Comparison of ENCODE assay signal across 26 mouse cellular contexts in genomic region chr5:112776781-112777405, GRCm38 (mm10).
A peak's percentile ranks its signal among the peaks of the same experiment; 100 is the strongest.
DNase-seq lines count a peak whose midpoint lies in the region; ATAC-seq and TF ChIP-seq lines count a peak whose summit lies in the region.
"Had no signal": no experiment of that assay in that cellular context is flagged by ENCODE, and none has a peak within 500 bp of the region (broad histone marks: within the 10 kb centered on the region; RNA-seq: fewer than 3 reads in every experiment).

No protein-coding gene starts in this region.

- ATAC-seq in midbrain, embryonic 13.5 days, result no peak
- no peak for ATAC-seq in midbrain, postnatal 0 days (ENCODE audit: low FRiP score)
- no peak for ATAC-seq in midbrain, embryonic 16.5 days
- ATAC-seq in megakaryocyte progenitor cell, adult 5-6 weeks (replicated peaks; ENCODE audit: poor library complexity), result no peak
- ATAC-seq: CD4-positive, CD25-positive, alpha-beta regulatory T cell, adult 4 months; forebrain, embryonic 16.5 days had no signal

- H3K36me3 ChIP-seq in midbrain, embryonic 13.5 days, result no peaks in the 10 kb centered on the region
- no peaks in the 10 kb centered on the region for H3K36me3 ChIP-seq in midbrain, postnatal 0 days (ENCODE audit: insufficient read depth, low read length)
- H3K36me3 ChIP-seq in midbrain, embryonic 16.5 days (ENCODE audit: control insufficient read depth, insufficient read depth, low read length), result no peaks in the 10 kb centered on the region
- H3K36me3 ChIP-seq: embryonic facial prominence, embryonic 10.5 days; hindbrain, embryonic 13.5 days; kidney, embryonic 15.5 days; limb, embryonic 10.5 days; liver, embryonic 15.5 days had no signal

- H3K27me3 ChIP-seq in midbrain, embryonic 13.5 days, result no peaks in the 10 kb centered on the region
- no peaks in the 10 kb centered on the region for H3K27me3 ChIP-seq in midbrain, postnatal 0 days (ENCODE audit: insufficient read depth, low read length)
- H3K27me3 ChIP-seq in midbrain, embryonic 16.5 days (ENCODE audit: control insufficient read depth, insufficient read depth, low read depth, low read length), result no peaks in the 10 kb centered on the region
- H3K27me3 ChIP-seq: liver, embryonic 15.5 days had no signal

- H3K27ac ChIP-seq in midbrain, embryonic 13.5 days, result peak overlapping the region; percentile 41; the same call in 1 of the 2 replicates
- H3K27ac ChIP-seq in midbrain, postnatal 0 days (ENCODE audit: low read depth, low read length), result no peak overlapping the region
- H3K27ac ChIP-seq in midbrain, embryonic 16.5 days (ENCODE audit: low read length), result peak overlapping the region; percentile 26; the same call in 1 of the 2 replicates
- H3K27ac ChIP-seq: embryonic facial prominence, embryonic 10.5 days; hindbrain, embryonic 13.5 days; kidney, embryonic 15.5 days; limb, embryonic 10.5 days; liver, embryonic 15.5 days had no signal

- H3K9ac ChIP-seq in midbrain, embryonic 13.5 days (replicated peaks), result no peak overlapping the region
- H3K9ac ChIP-seq in midbrain, postnatal 0 days (replicated peaks; ENCODE audit: low read length, poor library complexity, severe bottlenecking), result no peak overlapping the region
- no peak overlapping the region for H3K9ac ChIP-seq in midbrain, embryonic 16.5 days (ENCODE audit: low read depth, low read length)
- H3K9ac ChIP-seq: hindbrain, embryonic 13.5 days; kidney, embryonic 15.5 days; liver, embryonic 15.5 days had no signal

- H3K9me3 ChIP-seq in midbrain, embryonic 13.5 days, result no peaks in the 10 kb centered on the region
- H3K9me3 ChIP-seq in midbrain, postnatal 0 days (ENCODE audit: low read length), result no peaks in the 10 kb centered on the region
- no peaks in the 10 kb centered on the region for H3K9me3 ChIP-seq in midbrain, embryonic 16.5 days (replicated peaks; ENCODE audit: control insufficient read depth, low read length, poor library complexity, severe bottlenecking)
- H3K9me3 ChIP-seq: embryonic facial prominence, embryonic 10.5 days; hindbrain, embryonic 13.5 days; kidney, embryonic 15.5 days; limb, embryonic 10.5 days; liver, embryonic 15.5 days had no signal

- peak; percentile 36 for DNase-seq in gastrocnemius, adult 18-20 months (ENCODE audit: low spot score)
- DNase-seq in gastrocnemius, postnatal 10 days, result no peak
- DNase-seq in midbrain, postnatal 0 days (ENCODE audit: low spot score), result no peak
- peak; percentile 3 for DNase-seq in lung, postnatal 14 days
- DNase-seq in spleen, postnatal 14 days (ENCODE audit: low spot score in 2 of 2), result no peak
- DNase-seq: adrenal gland, postnatal 25 days; cerebellum, adult 11 months; cerebellum, adult 9-11 months; heart, adult 11 months; heart, postnatal 36 days; kidney, adult 11 months; kidney, postnatal 36 days; liver; right cerebral cortex, postnatal 25 days; thymus, adult 18-20 months; thymus, postnatal 36 days had no signal

- H3K4me3 ChIP-seq in midbrain, embryonic 13.5 days (replicated peaks), result no peak overlapping the region
- H3K4me3 ChIP-seq in midbrain, postnatal 0 days (ENCODE audit: low read depth, low read length), result no peak overlapping the region
- H3K4me3 ChIP-seq in midbrain, embryonic 16.5 days (ENCODE audit: low read depth, low read length), result no peak overlapping the region
- H3K4me3 ChIP-seq: embryonic facial prominence, embryonic 10.5 days; hindbrain, embryonic 13.5 days; kidney, embryonic 15.5 days; limb, embryonic 10.5 days; liver, embryonic 15.5 days had no signal

- no peak overlapping the region for H3K4me2 ChIP-seq in midbrain, embryonic 13.5 days (replicated peaks)
- no peak overlapping the region for H3K4me2 ChIP-seq in midbrain, postnatal 0 days (ENCODE audit: low read depth, low read length, poor library complexity, severe bottlenecking)
- H3K4me2 ChIP-seq in midbrain, embryonic 16.5 days (ENCODE audit: low read length), result no peak overlapping the region
- H3K4me2 ChIP-seq: hindbrain, embryonic 13.5 days; kidney, embryonic 15.5 days; liver, embryonic 15.5 days had no signal

- peaks cover 19% of the 10 kb centered on the region for H3K4me1 ChIP-seq in midbrain, embryonic 13.5 days (replicated peaks)
- 0 out of 2 replicates have a peak, but pooled peaks cover 2% of the 10 kb centered on the region for H3K4me1 ChIP-seq in midbrain, postnatal 0 days (ENCODE audit: insufficient read depth, low read length)
- peaks cover 14% of the 10 kb centered on the region; the same call in 1 of the 2 replicates for H3K4me1 ChIP-seq in midbrain, embryonic 16.5 days (ENCODE audit: control insufficient read depth, insufficient read depth, low read length)
- H3K4me1 ChIP-seq: kidney, embryonic 15.5 days; liver, embryonic 15.5 days had no signal

- no peak for TF ChIP-seq CTCF in midbrain, postnatal 0 days (IDR thresholded peaks at IDR 0.05)

- 35% methylated on average over 15 of the region's 15 CpGs for WGBS in midbrain, embryonic 13.5 days
- WGBS in midbrain, postnatal 0 days, result 19% methylated on average over 15 of the region's 15 CpGs
- WGBS in midbrain, embryonic 16.5 days, result 25% methylated on average over 15 of the region's 15 CpGs

Comparison
In these comparisons a context has a peak if more than half of its experiments do, and no peak if none do; other contexts are left out.
1. DNase-seq: peak in gastrocnemius, adult 18-20 months (single experiment) and lung, postnatal 14 days (single experiment); none in gastrocnemius, postnatal 10 days (single experiment), midbrain, postnatal 0 days (single experiment) and spleen, postnatal 14 days (0 of 2).